Comparison of ENCODE assay signal across 14 mouse cellular contexts in the genomic region with DNA sequence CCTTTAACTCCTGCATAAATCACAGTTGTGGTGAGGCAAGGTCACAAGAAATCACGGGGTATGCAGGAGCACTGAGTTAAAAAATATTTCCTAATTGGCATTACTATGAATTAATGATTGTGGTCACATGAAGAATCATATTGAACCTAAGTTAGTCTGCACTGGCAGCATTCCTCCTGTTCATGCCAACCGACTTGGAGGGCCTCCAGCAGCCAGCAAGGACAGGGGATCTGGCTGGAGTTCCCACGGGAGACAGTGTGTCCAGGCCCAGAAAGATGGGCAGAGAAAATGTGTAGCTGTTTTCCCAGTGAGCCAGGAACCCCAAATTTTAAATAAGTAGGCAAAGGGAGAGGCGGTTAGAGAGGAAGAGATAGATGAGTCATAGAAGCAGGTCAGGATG.
DNase-seq lines count a peak whose midpoint lies in the region; ATAC-seq lines count a peak whose summit lies in the region.
"Had no signal": no experiment of that assay in that cellular context is flagged by ENCODE, and none has a peak within 500 bp of the region (broad histone marks: within the 10 kb centered on the region; RNA-seq: fewer than 3 reads in every experiment).

No protein-coding gene starts in this region.

- peak; percentile 35 for DNase-seq in adrenal gland, postnatal 10 days
- DNase-seq in adrenal gland, postnatal 4 days (ENCODE audit: low spot score in 2 of 2) = no peak
- DNase-seq in heart, postnatal 36 days = peak; percentile 11 to 16
- DNase-seq in left cerebral cortex, postnatal 4 days = peak; percentile 47
- no peak for DNase-seq in left cerebral cortex, adult 8-10 months (ENCODE audit: low spot score in 2 of 2)
- DNase-seq in kidney, postnatal 14 days = peak; percentile 25
- no peak for DNase-seq in frontal cortex, postnatal 25 days (ENCODE audit: low spot score in 2 of 2)
- DNase-seq: gastrocnemius, postnatal 10 days; right cerebral cortex, postnatal 14 days had no signal

- no peaks in the 10 kb centered on the region for H3K36me3 ChIP-seq in heart, embryonic 11.5 days (ENCODE audit: control insufficient read depth, insufficient read depth, low read length)
- H3K36me3 ChIP-seq: forebrain, embryonic 15.5 days; liver, embryonic 15.5 days had no signal

- H3K4me3 ChIP-seq in heart, embryonic 11.5 days (ENCODE audit: low read depth, low read length) = no peak overlapping the region
- H3K4me3 ChIP-seq: liver, embryonic 15.5 days had no signal

- peaks cover 21% of the 10 kb centered on the region for H3K27me3 ChIP-seq in heart, embryonic 11.5 days (ENCODE audit: control insufficient read depth, insufficient read depth, low read length)

- intact Hi-C loops in heart, postnatal 36 days (cut with DNase I) = no loop called here
- intact Hi-C loops in left cerebral cortex, postnatal 4 days (cut with DNase I) = no loop called here

- no peaks in the 10 kb centered on the region for H3K9me3 ChIP-seq in heart, embryonic 11.5 days (replicated peaks; ENCODE audit: control insufficient read depth, low read length)
- H3K9me3 ChIP-seq: forebrain, embryonic 15.5 days; liver, embryonic 15.5 days had no signal

- H3K9ac ChIP-seq in heart, embryonic 11.5 days (ENCODE audit: low read depth, low read length) = no peak overlapping the region
- H3K9ac ChIP-seq: forebrain, embryonic 15.5 days; liver, embryonic 15.5 days had no signal

- H3K4me1 ChIP-seq in heart, embryonic 11.5 days (ENCODE audit: control insufficient read depth, insufficient read depth, low read length) = 0 out of 2 replicates have a peak, but pooled peaks cover 3% of the 10 kb centered on the region
- H3K4me1 ChIP-seq: liver, embryonic 15.5 days had no signal

- 61% methylated on average over 4 of the region's 4 CpGs for WGBS in heart, embryonic 11.5 days (ENCODE audit: insufficient replicate concordance)

- H3K4me2 ChIP-seq in heart, embryonic 11.5 days = no peak overlapping the region
- H3K4me2 ChIP-seq: liver, embryonic 15.5 days had no signal

- ATAC-seq in heart, embryonic 11.5 days (replicated peaks; ENCODE audit: insufficient number of reproducible peaks, low FRiP score, low TSS enrichment) = no peak
- ATAC-seq: forebrain, embryonic 15.5 days had no signal

- H3K27ac ChIP-seq in heart, embryonic 11.5 days (ENCODE audit: low read depth, low read length) = no peak overlapping the region
- H3K27ac ChIP-seq: kidney, postnatal 0 days; liver, embryonic 15.5 days; macrophage had no signal

Comparison
In these comparisons a context has a peak if more than half of its experiments do, and no peak if none do; other contexts are left out.
1. DNase-seq: peak in adrenal gland, postnatal 10 days (single experiment), heart, postnatal 36 days (2 of 2), left cerebral cortex, postnatal 4 days (single experiment) and kidney, postnatal 14 days (single experiment); none in adrenal gland, postnatal 4 days (0 of 2), left cerebral cortex, adult 8-10 months (0 of 2) and frontal cortex, postnatal 25 days (0 of 2).